Mouse (Mus musculus) embryo, embryonic 9.5 days (tissue): ENCODE results near the gene Zbtb46.
"Not testable (repeated sequence)": the region's sequence is repeated elsewhere in the genome, so short reads cannot be mapped to it uniquely, and the experiment has no call there.

ENCODE experiments used
- DNase-seq: peaks from one replicate; pipeline ENCODE4 v3.0.0-alpha.2; 2017; ENCODE audit errors: extremely low spot score

Gene Zbtb46

DNA sequence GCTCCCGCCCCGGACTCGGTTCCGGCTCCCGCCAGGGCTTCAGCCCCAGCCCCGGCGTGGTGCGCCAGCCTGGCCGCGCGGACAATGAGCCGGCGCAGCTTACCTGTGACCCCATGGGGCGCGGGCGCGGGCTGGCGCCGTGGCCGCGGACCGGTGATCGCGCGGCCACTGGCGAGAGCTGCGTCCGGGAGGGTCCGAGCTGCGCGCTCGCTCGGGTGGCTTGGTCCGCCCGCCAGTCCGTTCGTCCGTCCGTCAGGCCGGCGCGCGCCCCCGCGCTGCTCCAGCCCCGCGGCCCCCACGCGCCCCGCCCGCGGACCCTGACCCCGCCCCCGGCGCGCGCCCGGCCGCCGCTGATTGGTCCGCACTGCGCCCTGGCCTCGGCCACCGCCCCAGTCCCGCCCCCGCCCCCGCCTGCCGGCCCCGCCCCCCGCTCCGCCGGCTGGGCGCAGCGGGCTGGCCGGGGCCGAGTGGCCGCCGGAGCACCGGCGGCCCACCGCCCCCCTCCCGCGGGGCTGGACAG is at the start of gene Zbtb46:
Gene Zbtb46 (minus strand): TSS at position 274 of the 520 bp plus-strand sequence.
- peak; percentile 90 for DNase-seq

DNA sequence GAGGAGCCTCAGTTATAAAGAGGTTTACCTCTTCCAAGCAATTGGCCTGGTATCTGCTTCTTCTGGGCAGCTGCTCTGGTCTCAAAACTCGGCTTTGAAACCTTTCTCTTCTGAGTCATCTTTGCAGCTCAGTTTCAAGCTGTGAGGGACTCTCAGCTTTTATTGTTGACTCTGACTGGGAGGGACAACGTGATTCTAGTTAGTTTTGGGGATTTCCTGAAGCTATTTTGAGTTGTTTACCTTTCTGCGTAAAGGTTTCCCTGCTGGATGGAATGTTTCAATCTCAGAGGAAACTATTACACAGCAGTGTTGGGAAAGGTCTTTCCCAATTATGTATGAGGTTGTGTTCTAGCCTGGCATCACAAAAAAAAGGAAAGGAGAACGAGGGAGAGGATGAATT is 39.4 kb upstream of the Zbtb46 start:
- DNase-seq, result no peak

DNA sequence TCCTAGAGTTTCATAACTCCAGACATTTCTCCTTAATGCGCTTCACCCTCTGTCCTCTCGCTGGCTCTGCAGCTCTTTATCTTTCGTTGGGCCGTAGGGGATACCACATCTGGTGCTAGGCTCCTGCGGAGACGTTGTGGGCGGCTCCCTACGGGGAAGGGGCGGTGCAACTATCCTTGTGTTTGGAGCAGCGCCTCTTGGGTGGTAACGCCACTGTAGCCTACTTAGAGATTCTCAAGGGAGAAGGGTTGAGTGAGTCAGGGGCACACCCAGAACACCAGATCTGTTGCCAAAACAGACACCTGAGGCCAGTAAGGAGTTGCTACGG is 38.3 kb upstream of the Zbtb46 start:
- DNase-seq, result no peak

DNA sequence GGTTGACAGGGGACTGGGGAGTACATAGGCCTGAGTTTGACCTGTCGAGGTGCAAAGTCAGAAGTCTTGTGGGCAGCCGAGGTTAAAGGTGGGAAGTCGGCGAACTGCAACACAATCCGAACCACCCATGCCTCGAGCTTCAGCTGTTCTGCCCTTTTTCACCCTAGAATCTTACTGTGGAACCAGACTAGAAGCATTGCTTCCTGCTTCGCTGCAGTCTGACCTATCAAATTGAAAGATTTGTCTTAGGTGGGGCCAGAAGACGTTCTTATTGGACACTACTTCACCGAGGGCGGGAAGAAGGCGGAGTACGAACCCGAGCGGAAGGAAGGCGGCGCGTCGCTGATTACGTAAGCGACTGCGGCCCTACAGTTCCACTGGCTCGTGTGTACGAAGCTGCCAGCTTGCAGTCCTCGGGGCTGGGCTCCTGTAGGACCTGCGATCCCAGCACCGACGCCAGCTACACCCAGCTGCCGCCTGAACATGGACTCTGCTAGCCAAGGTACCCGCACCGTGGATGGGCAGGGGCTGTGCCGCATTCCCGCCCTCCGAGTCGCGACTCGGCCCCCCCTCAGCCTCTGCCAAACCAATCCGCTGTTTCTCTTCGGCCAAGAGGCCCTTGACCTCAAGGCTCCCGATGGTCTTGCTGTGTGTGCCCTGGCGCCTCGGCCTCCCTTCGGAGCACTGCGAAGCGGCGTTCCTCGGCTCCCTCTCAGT is 37.8 kb upstream of the Zbtb46 start, which contains the start of gene Tpd52l2:
Gene Tpd52l2 (plus strand): TSS at position 312 of the 717 bp plus-strand sequence.
- DNase-seq, result peak; percentile 92

DNA sequence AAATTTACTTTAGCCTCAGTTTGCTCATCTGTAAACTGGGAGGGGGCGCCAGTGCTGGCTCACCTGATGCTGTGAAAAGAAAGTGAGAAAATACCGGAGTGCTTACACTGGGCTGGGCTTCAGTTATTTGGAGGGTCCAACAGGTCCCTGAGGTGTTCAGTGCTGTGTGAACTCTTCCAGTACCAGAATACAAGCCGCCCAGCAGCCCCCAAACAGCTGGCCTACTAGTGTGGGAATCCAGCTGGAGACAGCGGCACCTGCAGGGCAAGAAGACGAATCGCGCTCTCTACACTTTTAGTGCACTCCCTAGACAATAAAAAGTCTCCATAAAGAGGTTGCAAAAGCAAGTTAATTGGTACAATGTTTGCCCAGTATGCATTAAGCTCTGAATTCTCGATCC is 37.1 kb upstream of the Zbtb46 start:
- DNase-seq, result peak; percentile 70

DNA sequence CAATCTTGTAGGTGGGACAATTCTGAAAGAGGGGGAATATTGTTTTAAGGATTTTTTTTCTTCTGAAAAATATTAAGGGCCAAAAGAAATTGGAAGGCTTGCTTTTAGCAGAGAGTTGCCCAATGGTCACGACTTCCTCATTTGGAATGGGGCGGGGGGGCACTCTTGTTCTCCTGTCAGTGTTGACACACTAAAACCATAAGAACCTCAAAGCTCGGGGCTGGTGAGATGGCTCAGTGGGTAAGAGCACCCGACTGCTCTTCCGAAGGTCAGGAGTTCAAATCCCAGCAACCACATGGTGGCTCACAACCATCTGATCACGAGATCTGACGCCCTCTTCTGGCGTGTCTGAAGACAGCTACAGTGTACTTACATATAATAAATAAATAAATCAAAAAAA is 36.6 kb upstream of the Zbtb46 start:
- not testable (repeated sequence) for DNase-seq

DNA sequence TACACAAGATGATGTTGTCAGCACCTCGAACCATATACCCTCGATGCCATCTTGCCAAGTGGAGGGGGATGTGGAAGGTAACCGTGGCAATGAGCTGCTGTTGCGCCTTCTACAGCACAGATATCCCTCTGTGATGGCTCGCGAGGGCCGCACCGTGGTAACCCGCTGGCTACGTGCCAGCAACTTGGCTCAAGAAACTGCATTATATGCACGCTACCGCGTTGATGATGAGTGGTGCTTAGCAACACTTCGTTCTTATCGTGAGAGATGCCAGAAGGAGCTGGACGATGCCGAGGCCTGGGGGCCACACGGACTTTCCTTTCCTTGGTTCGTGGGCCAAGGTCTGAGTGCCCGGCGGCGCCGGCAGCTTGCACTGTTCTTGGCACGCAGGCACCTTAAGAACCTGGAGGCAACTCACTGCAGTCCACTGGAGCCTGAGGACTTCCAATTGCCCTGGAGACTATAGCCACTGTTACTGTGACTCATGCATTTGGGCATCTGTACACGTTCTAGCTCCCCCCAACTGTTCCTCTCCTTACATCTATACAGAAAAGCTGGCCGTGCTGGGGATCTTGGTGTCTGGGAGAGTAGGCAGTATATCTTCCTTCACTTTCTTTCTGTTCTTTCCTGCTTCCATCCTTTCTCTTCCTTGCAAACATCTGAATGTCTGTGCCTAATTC is 35.2 kb upstream of the Zbtb46 start:
- no peak for DNase-seq

DNA sequence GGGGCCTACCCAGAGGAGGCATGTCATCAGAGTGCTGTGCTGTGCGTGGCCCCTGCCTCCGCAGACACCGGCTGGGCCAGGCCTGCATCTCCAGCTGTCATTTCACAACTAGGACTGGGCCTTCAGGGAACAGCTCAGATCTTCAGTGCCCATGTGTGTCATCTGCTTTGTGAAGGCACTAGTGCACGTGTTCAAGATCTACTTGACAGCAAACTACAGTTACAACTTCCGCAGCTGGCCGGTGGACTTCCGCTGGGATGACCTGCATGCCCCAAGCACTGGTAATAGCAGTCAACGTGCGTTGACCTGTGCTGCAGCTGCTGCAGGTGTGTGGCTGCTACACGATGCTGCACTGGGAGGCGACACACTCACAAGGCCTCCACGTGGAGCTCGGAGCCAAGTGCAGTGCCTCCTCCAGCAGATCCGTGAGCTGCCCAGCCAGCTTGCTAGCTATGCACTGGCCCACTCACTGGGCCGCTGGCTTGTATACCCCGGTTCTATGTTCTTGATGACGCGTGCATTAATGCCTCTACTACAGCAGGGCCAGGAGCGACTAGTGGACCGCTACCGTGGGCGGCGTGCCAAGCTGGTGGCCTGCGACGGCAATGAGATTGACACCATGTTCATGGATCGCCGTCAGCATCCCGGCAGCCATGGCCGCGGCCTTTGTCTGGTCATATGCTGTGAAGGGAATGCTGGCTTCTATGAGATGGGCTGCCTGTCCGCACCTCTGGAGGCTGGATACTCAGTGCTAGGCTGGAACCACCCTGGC is 34.1 kb upstream of the Zbtb46 start, which contains the start of gene Abhd16b:
Gene Abhd16b (plus strand): TSS at position 51 of the 772 bp plus-strand sequence.
- no peak for DNase-seq

DNA sequence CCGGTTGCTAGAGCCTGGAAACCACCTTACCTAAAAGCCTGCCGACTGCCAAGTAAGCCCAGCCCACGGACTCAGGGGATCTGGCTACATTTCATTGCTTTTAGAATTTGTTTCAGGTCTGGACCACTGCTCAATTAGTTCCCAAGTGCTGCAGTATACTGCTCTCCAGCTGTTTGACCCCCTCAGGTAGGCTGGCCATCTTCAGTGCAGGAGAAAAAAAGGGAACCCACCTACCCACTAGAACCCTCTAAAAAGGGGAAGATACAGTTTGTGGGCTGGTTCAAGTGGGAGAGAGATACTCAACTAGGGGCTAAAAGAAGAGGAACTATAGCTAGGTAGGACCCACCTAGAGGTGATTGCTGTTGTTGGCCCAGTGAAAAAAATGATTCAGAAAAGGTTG is 33.0 kb upstream of the Zbtb46 start:
- no peak for DNase-seq

DNA sequence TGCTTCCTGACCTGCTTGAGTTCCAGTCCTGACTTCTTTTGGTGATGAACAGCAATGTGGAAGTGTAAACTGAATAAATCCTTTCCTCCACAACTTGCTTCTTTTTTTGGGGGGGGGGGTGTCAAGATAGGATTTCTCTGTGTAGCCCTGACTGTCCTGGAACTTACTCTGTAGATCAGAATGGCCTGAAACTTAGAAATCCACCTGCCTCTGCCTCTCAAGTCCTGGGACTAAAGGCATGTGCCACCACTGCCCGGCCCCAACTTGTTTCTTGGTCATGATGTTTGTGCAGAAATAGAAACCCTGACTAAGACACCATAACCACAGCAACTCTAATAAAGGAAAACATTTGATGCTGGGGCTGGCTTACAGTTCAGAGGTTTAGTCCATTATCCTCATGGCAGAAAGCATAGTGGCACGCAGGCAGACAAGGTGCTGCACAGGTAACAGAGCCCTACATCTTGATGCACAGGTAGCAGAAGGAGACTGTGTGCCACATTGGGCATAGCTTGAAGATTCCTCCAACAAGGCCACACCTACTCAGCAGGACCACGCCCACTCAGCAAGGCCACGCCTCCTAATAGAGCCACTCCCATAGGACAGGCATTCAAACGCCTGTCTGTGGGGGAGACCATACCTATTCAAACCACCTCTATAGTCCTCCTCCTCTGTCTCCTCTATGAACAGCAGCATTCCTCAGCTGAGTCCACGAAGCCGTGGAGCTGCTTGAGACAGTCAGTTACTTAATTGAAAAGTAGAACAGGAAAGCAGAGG is 32.4 kb upstream of the Zbtb46 start:
- DNase-seq, result no peak

DNA sequence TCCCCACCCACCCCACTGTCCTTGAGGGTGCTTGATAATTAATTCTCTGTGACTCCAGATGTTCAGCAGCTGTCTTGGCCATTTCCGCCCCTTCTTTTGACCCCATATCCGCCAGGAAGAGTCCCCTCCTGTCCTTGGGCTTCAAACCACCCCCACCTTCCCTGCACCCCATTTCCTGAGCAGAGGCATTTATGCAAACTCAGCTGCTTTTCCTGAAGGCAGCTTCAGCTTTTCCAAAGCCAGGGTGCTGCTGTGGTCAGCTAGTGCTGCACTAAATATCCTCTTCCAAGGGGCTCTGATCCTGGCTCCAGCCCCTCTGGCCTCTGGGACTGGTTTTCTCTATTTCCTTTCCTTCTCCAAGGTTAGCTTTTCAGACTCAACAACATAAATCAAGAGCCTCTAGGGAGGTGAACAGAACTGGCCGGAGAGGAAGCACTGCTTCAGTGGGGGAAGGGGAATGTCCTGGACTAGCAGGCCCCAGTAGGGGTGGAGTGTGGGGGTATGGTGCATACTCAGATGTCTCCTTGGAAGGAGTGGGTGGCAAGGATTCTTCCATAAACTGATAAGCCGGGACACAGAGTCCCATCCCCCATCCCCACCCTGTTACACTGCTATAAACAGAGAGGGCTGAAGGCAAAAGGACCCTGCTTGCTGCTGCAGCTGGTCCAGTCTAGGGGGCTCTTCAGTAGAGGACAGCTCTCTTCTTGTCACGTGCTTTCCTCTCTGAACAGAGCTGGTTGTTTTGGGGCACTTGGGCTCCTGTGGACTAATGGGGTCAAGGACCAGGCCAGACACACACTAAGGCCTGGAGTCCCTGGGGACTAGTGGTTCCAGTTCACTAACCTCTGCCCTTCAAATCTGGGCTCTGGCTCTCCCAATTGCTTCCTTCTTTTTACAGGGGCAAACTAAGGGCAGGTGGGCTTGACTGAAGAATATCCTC is 28.4 kb upstream of the Zbtb46 start:
- peak; percentile 70 for DNase-seq

DNA sequence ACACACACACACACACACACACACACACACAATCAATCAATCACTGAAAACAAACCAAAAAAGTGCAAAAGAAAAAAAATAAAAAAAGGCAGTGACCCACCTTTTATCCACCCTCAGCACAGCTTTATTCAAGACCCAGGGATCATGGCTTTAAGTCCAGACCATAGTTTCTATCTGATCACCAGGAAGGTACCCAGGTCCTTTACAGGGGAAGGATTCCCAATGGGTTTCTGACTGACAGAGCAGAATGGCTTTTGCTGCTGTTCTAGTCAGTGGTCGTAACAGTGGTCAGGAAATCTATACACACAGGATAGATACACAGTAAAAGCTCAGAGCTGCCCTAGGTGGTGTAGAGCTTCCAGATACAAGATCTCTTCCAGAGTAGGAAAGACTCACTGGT is 26.5 kb upstream of the Zbtb46 start:
- DNase-seq, result no peak

DNA sequence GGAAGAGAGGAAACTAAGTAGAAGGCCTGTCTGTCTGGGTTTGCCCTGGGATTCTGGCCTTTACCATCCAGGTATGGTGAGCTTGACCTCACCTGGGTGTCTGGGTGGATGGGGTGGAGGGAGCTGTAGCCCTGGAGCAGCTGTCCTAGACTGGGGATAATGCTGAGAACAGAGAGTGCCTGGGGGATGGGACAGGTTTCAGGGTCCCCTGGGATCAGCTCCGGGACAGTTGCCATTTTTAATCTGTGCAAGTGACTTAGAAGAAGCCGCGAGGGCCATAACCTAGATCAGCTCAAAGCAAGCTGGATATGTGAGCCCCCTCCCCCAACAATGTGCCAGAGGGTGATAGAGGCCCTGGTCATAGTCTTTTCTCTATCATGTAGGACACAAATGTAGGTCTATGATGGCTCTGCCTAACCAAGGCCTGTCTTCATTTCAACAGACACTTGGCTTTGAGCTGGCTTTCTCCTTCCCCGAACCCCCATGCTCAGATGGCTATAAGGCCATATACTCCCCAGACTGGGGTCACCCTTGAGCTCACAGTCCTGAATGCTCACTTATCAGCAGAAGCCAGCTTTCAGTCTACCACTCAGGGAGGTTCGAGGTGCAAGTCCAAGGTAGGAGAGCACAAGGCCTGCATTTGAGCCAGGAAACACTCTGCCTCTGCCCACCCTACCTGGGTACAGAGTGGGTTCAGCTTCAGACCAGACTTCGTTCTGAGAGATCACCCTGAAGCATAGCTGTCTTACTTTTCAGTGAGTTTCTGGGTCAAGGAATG is 25.4 kb upstream of the Zbtb46 start:
- no peak for DNase-seq

DNA sequence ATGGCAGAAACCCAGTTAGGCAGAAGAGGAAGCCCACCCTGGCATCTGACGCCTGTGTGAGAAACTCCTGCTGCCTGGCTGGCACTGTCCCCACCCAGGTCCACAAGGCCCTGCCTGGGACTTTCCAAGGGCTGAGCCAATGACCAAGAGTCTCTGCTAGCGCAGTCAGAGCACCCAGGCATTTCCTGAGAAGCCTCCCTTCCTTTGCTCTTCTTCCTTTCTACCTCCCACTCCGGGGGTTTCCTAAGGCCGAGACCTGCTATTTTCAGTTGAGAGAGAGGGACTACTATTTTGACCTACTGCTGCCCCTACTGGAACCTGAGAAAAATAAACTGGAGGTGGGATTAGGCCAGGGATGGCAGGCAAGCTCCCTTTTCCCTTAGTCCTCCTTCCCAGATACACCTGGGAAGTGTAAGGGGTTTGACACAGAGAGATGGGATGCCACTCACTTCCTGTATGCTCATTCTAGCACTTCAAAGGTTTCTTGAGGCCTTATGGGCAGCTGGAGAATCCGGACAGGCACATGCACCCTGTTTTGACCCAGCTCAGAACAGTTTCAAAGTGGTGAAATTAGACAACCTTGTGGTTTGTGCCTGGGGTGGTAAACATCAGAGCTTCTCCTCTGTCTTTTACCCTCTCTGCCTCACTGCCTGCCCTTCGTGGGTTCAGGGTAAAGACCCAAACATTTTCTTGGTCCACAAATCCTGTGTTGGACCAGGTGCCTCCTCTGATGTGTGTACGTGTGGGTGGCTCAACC is 24.5 kb upstream of the Zbtb46 start:
- DNase-seq, result no peak

DNA sequence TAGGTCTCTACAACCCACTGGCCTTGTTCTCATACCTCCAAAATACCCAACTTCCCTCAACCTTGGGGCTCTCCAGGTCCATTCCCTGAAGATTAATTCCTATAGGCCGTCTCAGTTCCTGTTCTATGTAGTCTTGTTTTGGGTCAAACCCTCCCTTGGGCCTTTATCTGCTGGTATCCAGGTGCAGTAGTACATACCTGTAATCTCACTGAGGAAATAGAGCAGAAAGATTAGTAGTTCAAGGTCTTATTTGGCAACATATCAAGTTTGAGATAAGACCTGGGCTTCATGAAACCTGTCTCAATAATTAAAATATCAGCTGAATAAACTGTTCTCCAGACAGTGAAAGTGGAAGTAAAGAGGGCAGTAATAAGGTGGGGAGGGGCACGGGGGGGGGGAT is 23.9 kb upstream of the Zbtb46 start:
- DNase-seq, result no peak

DNA sequence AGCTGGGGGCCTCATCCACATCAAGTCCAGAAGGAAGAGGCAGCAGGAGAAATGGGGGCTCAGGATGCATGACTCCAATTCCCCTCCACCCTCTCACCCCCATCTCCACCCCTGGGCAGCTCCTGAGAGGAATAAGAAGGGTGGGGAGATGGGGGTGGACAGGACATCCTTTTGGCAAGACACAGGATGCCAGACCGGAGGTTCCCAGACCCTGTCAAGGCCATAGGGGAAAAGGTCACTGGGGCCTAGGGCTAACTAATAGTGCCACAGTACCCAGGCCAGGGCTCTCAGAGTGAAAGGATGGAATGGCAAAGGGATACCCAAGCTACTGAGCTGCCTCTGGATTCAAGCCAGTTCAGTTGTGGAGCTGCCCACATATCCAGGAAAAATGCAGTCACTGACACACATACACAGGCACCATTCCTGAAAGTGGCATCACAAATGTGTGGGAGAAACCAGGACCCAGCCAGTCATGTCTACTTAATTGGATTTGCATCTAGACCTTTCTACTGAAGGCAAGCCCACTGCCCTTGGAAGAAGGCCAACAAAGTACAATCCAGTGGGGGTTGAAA is 13.1 kb upstream of the Zbtb46 start:
- DNase-seq, result no peak

DNA sequence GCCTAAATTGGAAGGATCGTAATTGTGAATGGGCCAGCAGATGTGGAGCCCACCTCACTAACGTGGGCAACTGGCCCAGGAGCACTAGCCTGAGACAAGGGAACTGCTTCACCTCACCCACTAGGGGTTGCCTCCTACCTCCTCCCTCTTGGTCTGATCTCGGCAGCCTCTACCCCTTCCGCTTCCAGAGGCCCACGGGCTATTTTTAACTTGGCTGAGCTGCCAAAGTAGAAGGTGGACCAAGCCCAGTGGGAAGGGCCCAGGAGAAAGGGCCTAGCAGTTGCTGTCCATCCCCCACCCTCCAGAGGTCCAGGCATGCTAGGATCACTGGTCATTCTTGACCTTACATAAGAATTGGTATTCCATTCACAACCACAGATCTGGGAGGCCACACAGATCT is 12.0 kb upstream of the Zbtb46 start:
- DNase-seq, result no peak

DNA sequence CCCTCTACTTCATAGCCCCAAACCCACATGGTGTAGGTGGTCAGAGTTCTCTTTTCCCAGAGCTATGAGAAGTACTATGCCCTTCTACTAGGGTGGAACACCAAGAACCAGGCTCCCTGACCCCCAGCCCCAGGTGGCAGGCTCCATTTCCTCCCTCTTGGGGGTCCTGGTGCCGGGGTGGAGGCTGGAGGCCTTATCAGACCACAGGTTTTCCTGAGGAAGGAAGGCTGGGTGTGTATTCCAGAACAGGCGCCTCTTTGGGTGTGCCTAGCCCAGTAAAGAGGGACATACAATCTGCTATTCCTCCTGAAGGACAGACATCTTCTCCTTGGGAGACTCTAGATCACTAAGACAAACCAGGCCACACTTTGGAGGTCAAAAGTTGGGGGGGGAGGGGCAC is 11.1 kb upstream of the Zbtb46 start:
- no peak for DNase-seq

DNA sequence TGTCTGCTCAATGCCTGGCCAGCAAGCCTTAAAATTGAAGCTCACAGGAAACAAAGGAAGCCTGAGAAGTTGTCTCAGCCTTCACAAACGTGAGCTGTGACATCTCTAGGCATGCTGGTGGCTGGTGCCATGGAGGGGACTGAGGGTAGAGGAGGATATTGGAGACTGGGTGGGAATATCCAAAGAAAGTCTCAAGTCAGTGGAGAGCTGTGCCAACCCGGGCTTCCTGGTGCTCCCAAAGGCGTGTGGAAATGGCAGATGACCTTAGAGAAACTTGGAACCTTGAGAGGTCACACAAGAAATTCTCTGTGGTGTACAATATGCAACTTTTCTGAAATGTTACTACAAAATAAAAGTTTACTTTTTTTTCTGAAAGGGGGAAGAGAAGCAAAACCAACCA is 6.2 kb upstream of the Zbtb46 start:
- DNase-seq, result no peak
